Mouse (Mus musculus) heart, embryonic 14.5 days (tissue): ENCODE results near the gene Rtcb. TPM values are rescaled to one million over a fixed set of nuclear protein-coding genes. Genes with fewer than 3 reads are reported as not detected.

Experiments used
- ATAC-seq: fragments of 200-750 bp; cut with Nextera tagmentation; 2 replicates; pipeline ENCODE4 v1.8.0; 2017; ENCODE audit warnings: low read depth, moderate TSS enrichment; ENCODE audit not compliant: insufficient number of reproducible peaks, insufficient read depth, low FRiP score
- H3K27ac ChIP-seq, 2 experiments: fragments of 200-500 bp in 1 of 2; fragments of 300-500 bp in 1 of 2; sonication (generic) in 1 of 2; replicated peaks in 1 of 2; 2 replicates each; pipeline ENCODE4 v1.5.1; 2012 to 2014; ENCODE audit warnings: low read depth in 2 of 2, low read length in 2 of 2, control low read depth in 1 of 2, mild to moderate bottlenecking in 1 of 2, mixed read lengths in 1 of 2; ENCODE audit not compliant: control insufficient read depth in 1 of 2, insufficient read depth in 1 of 2
- H3K27me3 ChIP-seq: fragments of 300-500 bp; sonication (generic); 2 replicates; pipeline ENCODE4 v1.6.1; 2014; ENCODE audit warnings: mild to moderate bottlenecking, low read length, control low read depth; ENCODE audit not compliant: control insufficient read depth, insufficient read depth
- H3K36me3 ChIP-seq: fragments of 300-500 bp; sonication (generic); 2 replicates; pipeline ENCODE4 v1.6.1; 2014; ENCODE audit warnings: mild to moderate bottlenecking, control low read depth, low read length, mixed read lengths; ENCODE audit not compliant: control insufficient read depth, insufficient read depth
- H3K4me1 ChIP-seq, 2 experiments: fragments of 200-500 bp in 1 of 2; fragments of 300-500 bp in 1 of 2; sonication (generic) in 1 of 2; 2 replicates each; pipeline ENCODE4 v1.6.1; 2012 to 2014; ENCODE audit warnings: low read length in 2 of 2, control low read depth in 1 of 2, mixed read lengths in 1 of 2; ENCODE audit not compliant: control insufficient read depth in 2 of 2, insufficient read depth in 2 of 2
- H3K4me2 ChIP-seq: fragments of 300-500 bp; sonication (generic); 2 replicates; pipeline ENCODE4 v1.6.1; 2014; ENCODE audit warnings: mild to moderate bottlenecking, low read length
- H3K4me3 ChIP-seq, 2 experiments: fragments of 200-500 bp in 1 of 2; fragments of 300-500 bp in 1 of 2; sonication (generic) in 1 of 2; 2 replicates each; pipeline ENCODE4 v1.5.1; 2012 to 2014; ENCODE audit warnings: low read length in 2 of 2, mild to moderate bottlenecking in 2 of 2, control low read depth in 1 of 2, low read depth in 1 of 2, moderate library complexity in 1 of 2; ENCODE audit not compliant: control insufficient read depth in 1 of 2, insufficient read depth in 1 of 2
- H3K9ac ChIP-seq: fragments of 300-500 bp; sonication (generic); 2 replicates; pipeline ENCODE4 v1.6.1; 2014; ENCODE audit warnings: mild to moderate bottlenecking, low read length
- H3K9me3 ChIP-seq: fragments of 300-500 bp; sonication (generic); 2 replicates; pipeline ENCODE4 v1.6.1; 2016; ENCODE audit warnings: low read length, control low read depth; ENCODE audit not compliant: control insufficient read depth
- WGBS: fragments of 180-500 bp; shearing (Covaris S2); extraction: QIAGEN DNeasy Blood & Tissue Kit; methylation state at CpG from one replicate; pipeline ENCODE4 v1.1.7; 2014; 5-methylcytosine and 5-hydroxymethylcytosine counted together
- polyA plus RNA-seq: library from polyadenylated mRNA; unstranded; fragments of >200 nt; fragmentation: Nextera tagmentation; extraction: Ambion mirVana; gene quantifications from 2 replicates; pipeline ENCODE4 v1.2.1, GENCODE M21; 2014

Gene Rtcb
- polyA plus RNA-seq, 1 experiment from 2014 or later = 107 TPM

GRCm38 (mm10) chr10:85972915-85973314, 15.3 kb upstream of the Rtcb start:
- no peak overlapping the region for H3K27ac ChIP-seq
- H3K4me3 ChIP-seq = no peak overlapping the region
- 65% methylated on average over 4 of the region's 4 CpGs for WGBS
- H3K4me2 ChIP-seq = no peak overlapping the region
- H3K9ac ChIP-seq = no peak overlapping the region
- no peaks in the 10 kb centered on the region; a peak in 1 of 4 replicates for H3K4me1 ChIP-seq
- no peaks in the 10 kb centered on the region for H3K36me3 ChIP-seq
- no peaks in the 10 kb centered on the region for H3K27me3 ChIP-seq
- 0 out of 2 replicates have a peak, but pooled peaks cover 4% of the 10 kb centered on the region for H3K9me3 ChIP-seq
- no peak for ATAC-seq

- Histone ChIP-seq H3K27ac (no peak overlapping the region), H3K4me3 (no peak overlapping the region), H3K4me2 (no peak overlapping the region), H3K9me3 (0 out of 2 replicates have a peak, but pooled peaks cover 4% of the 10 kb centered on the region), H3K9ac (no peak overlapping the region), H3K4me1 (no peaks in the 10 kb centered on the region; a peak in 1 of 4 replicates), H3K36me3 (no peaks in the 10 kb centered on the region), H3K27me3 (no peaks in the 10 kb centered on the region)
- no peak for ATAC-seq
- 85% methylated on average over 9 of the region's 9 CpGs for WGBS
These were observed 14.2 kb upstream of the Rtcb start for GRCm38 (mm10) chr10:85971826-85972225.

- 56% methylated on average over 8 of the region's 8 CpGs for WGBS
- no peaks in the 10 kb centered on the region for H3K27me3 ChIP-seq
- H3K27ac ChIP-seq = no peak overlapping the region
- H3K4me1 ChIP-seq = no peaks in the 10 kb centered on the region; a peak in 1 of 4 replicates
- no peak for ATAC-seq
- 0 out of 2 replicates have a peak, but pooled peaks cover 4% of the 10 kb centered on the region for H3K9me3 ChIP-seq
- H3K4me2 ChIP-seq = no peak overlapping the region
- H3K9ac ChIP-seq = no peak overlapping the region
- H3K4me3 ChIP-seq = no peak overlapping the region
- no peaks in the 10 kb centered on the region for H3K36me3 ChIP-seq
These were observed 12.4 kb upstream of the Rtcb start for GRCm38 (mm10) chr10:85969894-85970620.

GRCm38 (mm10) chr10:85968731-85969130, 11.1 kb upstream of the Rtcb start:
- ATAC-seq = no peak
- Histone ChIP-seq H3K4me3 (no peak overlapping the region), H3K9ac (no peak overlapping the region), H3K27ac (no peak overlapping the region), H3K9me3 (no peaks in the 10 kb centered on the region), H3K36me3 (no peaks in the 10 kb centered on the region), H3K4me2 (no peak overlapping the region), H3K4me1 (no peaks in the 10 kb centered on the region; a peak in 1 of 4 replicates), H3K27me3 (no peaks in the 10 kb centered on the region)
- WGBS = 24% methylated on average over 2 of the region's 2 CpGs

- 7% methylated on average over 7 of the region's 7 CpGs for WGBS
- ATAC-seq = no peak
- no peak overlapping the region for H3K27ac ChIP-seq
These were observed 10.6 kb upstream of the Rtcb start for GRCm38 (mm10) chr10:85968157-85968634.

GRCm38 (mm10) chr10:85967411-85968156, 10.0 kb upstream of the Rtcb start:
- Histone ChIP-seq H3K4me2 (no peak overlapping the region), H3K4me1 (peaks cover 2 to 4% of the 10 kb centered on the region in 2 experiments; a peak in 1 of 4 replicates), H3K9ac (no peak overlapping the region), H3K27me3 (no peaks in the 10 kb centered on the region), H3K4me3 (no peak overlapping the region), H3K27ac (no peak overlapping the region), H3K9me3 (no peaks in the 10 kb centered on the region), H3K36me3 (no peaks in the 10 kb centered on the region)
- WGBS = 59% methylated on average over 17 of the region's 17 CpGs
- no peak for ATAC-seq

More at GRCm38 (mm10) chr10:85968157-85968634, 10.6 kb upstream of the Rtcb start:
- Histone ChIP-seq H3K4me1 (peaks cover 0 to 2% of the 10 kb centered on the region in 2 experiments; a peak in 1 of 4 replicates), H3K36me3 (no peaks in the 10 kb centered on the region), H3K4me3 (no peak overlapping the region), H3K9me3 (no peaks in the 10 kb centered on the region), H3K27me3 (no peaks in the 10 kb centered on the region), H3K4me2 (no peak overlapping the region), H3K9ac (no peak overlapping the region)

- ATAC-seq = no peak
- no peaks in the 10 kb centered on the region for H3K27me3 ChIP-seq
- no peaks in the 10 kb centered on the region for H3K36me3 ChIP-seq
- 47% methylated on average over 2 of the region's 2 CpGs for WGBS
- H3K9me3 ChIP-seq = no peaks in the 10 kb centered on the region
- no peak overlapping the region for H3K27ac ChIP-seq
- no peak overlapping the region for H3K4me2 ChIP-seq
- no peak overlapping the region for H3K9ac ChIP-seq
- no peak overlapping the region for H3K4me3 ChIP-seq
- peaks cover 2 to 4% of the 10 kb centered on the region in 2 experiments; a peak in 1 of 4 replicates for H3K4me1 ChIP-seq
These were observed 8.9 kb upstream of the Rtcb start for GRCm38 (mm10) chr10:85966476-85966875.
